Mouse (Mus musculus) limb, embryonic 14.5 days (tissue): Measurements from ENCODE around the gene Rabgap1l. TPM values are rescaled to one million over a fixed set of nuclear protein-coding genes. Genes with fewer than 3 reads are reported as not detected.

ENCODE experiments used
- ATAC-seq: fragments of 200-750 bp; cut with Nextera tagmentation; 2 replicates; pipeline ENCODE4 v1.8.0; 2017; ENCODE audit warnings: low read depth, moderate number of reproducible peaks, moderate TSS enrichment; ENCODE audit not compliant: low FRiP score
- DNase-seq: peaks from one replicate; pipeline ENCODE4 v3.0.0-alpha.2; 2015; ENCODE audit warnings: low spot score
- H3K27ac ChIP-seq: fragments of 300-500 bp; sonication (generic); replicated peaks from 2 replicates; pipeline ENCODE4 v1.5.1; 2014; ENCODE audit warnings: low read depth, mild to moderate bottlenecking, low read length, moderate library complexity, mixed read lengths
- H3K27me3 ChIP-seq: fragments of 300-500 bp; sonication (generic); 2 replicates; pipeline ENCODE4 v1.6.1; 2014; ENCODE audit warnings: low read length, mixed read lengths; ENCODE audit not compliant: control insufficient read depth, insufficient read depth
- H3K36me3 ChIP-seq: fragments of 300-500 bp; sonication (generic); 2 replicates; pipeline ENCODE4 v1.6.1; 2014; ENCODE audit warnings: mild to moderate bottlenecking, low read length, moderate library complexity, mixed read lengths; ENCODE audit not compliant: control insufficient read depth, insufficient read depth
- H3K4me1 ChIP-seq: fragments of 300-500 bp; sonication (generic); 2 replicates; pipeline ENCODE4 v1.6.1; 2014; ENCODE audit warnings: antibody characterized with exemption, low read length, mixed read lengths; ENCODE audit not compliant: control insufficient read depth, insufficient read depth
- H3K4me2 ChIP-seq: fragments of 300-500 bp; sonication (generic); replicated peaks from 2 replicates; pipeline ENCODE4 v1.6.1; 2014; ENCODE audit warnings: low read depth, mild to moderate bottlenecking, low read length, moderate library complexity; ENCODE audit not compliant: severe bottlenecking
- H3K4me3 ChIP-seq: fragments of 300-500 bp; sonication (generic); replicated peaks from 2 replicates; pipeline ENCODE4 v1.5.1; 2014; ENCODE audit warnings: low read length
- H3K9ac ChIP-seq: fragments of 300-500 bp; sonication (generic); 2 replicates; pipeline ENCODE4 v1.6.1; 2014; ENCODE audit warnings: mild to moderate bottlenecking, low read depth, low read length, moderate library complexity; ENCODE audit not compliant: severe bottlenecking
- H3K9me3 ChIP-seq: fragments of 300-500 bp; sonication (generic); 2 replicates; pipeline ENCODE4 v1.6.1; 2016; ENCODE audit warnings: low read length; ENCODE audit not compliant: control insufficient read depth
- POLR2A ChIP-seq: fragments of 200-500 bp; IDR thresholded peaks from 2 replicates; pipeline ENCODE4 v1.8.0; 2012; ENCODE audit warnings: inconsistent platforms, mild to moderate bottlenecking, moderate library complexity, borderline replicate concordance; ENCODE audit not compliant: insufficient read depth, insufficient read length; ENCODE audit errors: extremely low read depth
- WGBS: fragments of 180-500 bp; shearing (Covaris S2); extraction: QIAGEN DNeasy Blood & Tissue Kit; methylation state at CpG from one replicate; pipeline ENCODE4 v1.1.7; 2014; 5-methylcytosine and 5-hydroxymethylcytosine counted together
- polyA plus RNA-seq, 2 experiments: library from polyadenylated mRNA; depleted of rRNA in 1 of 2; stranded (reverse) in 1 of 2; unstranded in 1 of 2; fragments of >200 nt; fragmentation: Nextera tagmentation in 1 of 2; extraction: Ambion mirVana in 1 of 2; gene quantifications; 2 replicates each; pipeline versions ENCODE4 v1.2.1 to v1.2.3; 2012 to 2014

Rabgap1l gene
- polyA plus RNA-seq, 2 experiments, result 13.3 to 19.3 TPM

- TF ChIP-seq POLR2A, result peak; percentile 91
- H3K4me3 ChIP-seq, result peak within 1 kb of the TSS; percentile 84
- no peaks in the 10 kb centered on the region for H3K9me3 ChIP-seq
- DNase-seq (peak; percentile 98), ATAC-seq (peak; percentile 99)
- peaks cover 10% of the 10 kb centered on the region for H3K4me1 ChIP-seq
- WGBS, result 1% methylated on average over 75 of the region's 76 CpGs
- no peaks in the 10 kb centered on the region for H3K27me3 ChIP-seq
- H3K9ac ChIP-seq, result peak within 1 kb of the TSS; percentile 81
- H3K27ac ChIP-seq, result peak within 1 kb of the TSS; percentile 96
- H3K4me2 ChIP-seq, result peak within 1 kb of the TSS; percentile 58
- no peaks in the 10 kb centered on the region for H3K36me3 ChIP-seq
These were observed 580.0 kb downstream of the Rabgap1l start, which contains the start of gene Cacybp for GRCm38 (mm10) chr1:160212703-160213669. Gene Cacybp, minus strand, starts transcription at chr1:160212875.

GRCm38 (mm10) chr1:160212123-160212691 lies 580.8 kb downstream of the Rabgap1l start:
- Histone ChIP-seq H3K27ac (peak overlapping the region; percentile 96), H3K9ac (peak overlapping the region; percentile 81), H3K4me2 (peak overlapping the region; percentile 58), H3K4me3 (peak overlapping the region; percentile 84), H3K27me3 (no peaks in the 10 kb centered on the region), H3K4me1 (peaks cover 10% of the 10 kb centered on the region), H3K36me3 (peaks cover 8% of the 10 kb centered on the region), H3K9me3 (no peaks in the 10 kb centered on the region)
- TF ChIP-seq POLR2A, result no peak
- DNase-seq (peak; percentile 40), ATAC-seq (peak; percentile 63)
- WGBS, result 4% methylated on average over 32 of the region's 45 CpGs

- Histone ChIP-seq H3K4me2 (peak overlapping the region; percentile 58), H3K9me3 (no peaks in the 10 kb centered on the region), H3K36me3 (peaks cover 12% of the 10 kb centered on the region), H3K27ac (peak overlapping the region; percentile 96), H3K27me3 (no peaks in the 10 kb centered on the region), H3K4me1 (peaks cover 10% of the 10 kb centered on the region), H3K9ac (peak overlapping the region; percentile 81), H3K4me3 (peak overlapping the region; percentile 84)
- no peak for TF ChIP-seq POLR2A
- 1% methylated on average over 8 of the region's 8 CpGs for WGBS
- ATAC-seq, result no peak
- no peak for DNase-seq
These were observed 581.4 kb downstream of the Rabgap1l start for GRCm38 (mm10) chr1:160211597-160212122.

- Histone ChIP-seq H3K36me3 (peaks cover 23% of the 10 kb centered on the region), H3K4me3 (peak overlapping the region; percentile 84), H3K4me2 (peak overlapping the region; percentile 58), H3K9ac (no peak overlapping the region), H3K4me1 (peaks cover 10% of the 10 kb centered on the region), H3K27ac (no peak overlapping the region), H3K9me3 (no peaks in the 10 kb centered on the region), H3K27me3 (no peaks in the 10 kb centered on the region)
- no peak for TF ChIP-seq POLR2A
- no peak for DNase-seq
- 71% methylated on average over 3 of the region's 3 CpGs for WGBS
- ATAC-seq, result no peak
These were observed 582.4 kb downstream of the Rabgap1l start for GRCm38 (mm10) chr1:160210566-160210965.

- DNase-seq (no peak), ATAC-seq (no peak)
- Histone ChIP-seq H3K27me3 (no peaks in the 10 kb centered on the region), H3K4me1 (peaks cover 10% of the 10 kb centered on the region), H3K9ac (no peak overlapping the region), H3K9me3 (no peaks in the 10 kb centered on the region), H3K4me2 (no peak overlapping the region), H3K36me3 (peaks cover 29% of the 10 kb centered on the region), H3K27ac (no peak overlapping the region), H3K4me3 (no peak overlapping the region)
- WGBS, result 87% methylated on average over 2 of the region's 2 CpGs
- no peak for TF ChIP-seq POLR2A
These were observed 583.2 kb downstream of the Rabgap1l start for GRCm38 (mm10) chr1:160209844-160210243.
